Mouse (Mus musculus) myocyte (in vitro differentiated cells): ENCODE data around the gene Slc7a6.

ENCODE experiments used
- E2F4 ChIP-seq: IDR thresholded peaks from one replicate; pipeline ENCODE4 v1.6.1; 2011; ENCODE audit warnings: mild to moderate bottlenecking, control low read depth, moderate library complexity; ENCODE audit not compliant: insufficient read depth
- POLR2A ChIP-seq: IDR thresholded peaks from one replicate; pipeline ENCODE4 v1.6.1; 2011; ENCODE audit warnings: low read depth, mild to moderate bottlenecking, control low read depth, moderate library complexity; ENCODE audit not compliant: insufficient read length
- POLR2AphosphoS2 ChIP-seq: IDR thresholded peaks from one replicate; pipeline ENCODE4 v1.6.1; 2011; ENCODE audit warnings: low read depth, control low read depth; ENCODE audit not compliant: insufficient read length
- TCF3 ChIP-seq: IDR thresholded peaks from one replicate; pipeline ENCODE4 v1.6.1; 2011; ENCODE audit warnings: low read depth, control low read depth; ENCODE audit not compliant: insufficient read length
- USF1 ChIP-seq: IDR thresholded peaks from one replicate; pipeline ENCODE4 v1.6.1; 2011; ENCODE audit warnings: low read depth, mild to moderate bottlenecking, control low read depth, moderate library complexity

GRCm38 (mm10) chr8:106131488-106132222, 37.0 kb upstream of the Slc7a6 start:
- no peak for TF ChIP-seq POLR2AphosphoS2
- no peak for TF ChIP-seq POLR2A
- TF ChIP-seq TCF3, result no peak
- no peak for TF ChIP-seq USF1
- no peak for TF ChIP-seq E2F4
